Mouse (Mus musculus): ENCODE measurements around the gene Mapk11. TPM values are rescaled to one million over a fixed set of nuclear protein-coding genes. Genes with fewer than 3 reads are reported as not detected.

The Mapk11 gene
- polyA plus RNA-seq, 1 experiment from 2014 or later, result 3.8 TPM

GRCm38 (mm10) chr15:89140659-89141252, 8.7 kb downstream of the Mapk11 start, which contains the start of gene Mapk12:
TSS of gene Mapk12 (minus strand) at chr15:89140703.
- peak; percentile 40; the same call in 1 of the 2 replicates for ATAC-seq (ENCODE audit: extremely low read depth, insufficient number of reproducible peaks, low FRiP score, low TSS enrichment)
- Histone ChIP-seq H3K27me3 (replicated peaks) (peaks cover 74% of the 10 kb centered on the region), H3K36me3 (no peaks in the 10 kb centered on the region), H3K4me3 (peak within 1 kb of the TSS; percentile 64), H3K9ac (peak within 1 kb of the TSS; percentile 79), H3K27ac (replicated peaks) (no peak within 1 kb of the TSS), H3K4me2 (peak within 1 kb of the TSS; percentile 90), H3K9me3 (no peaks in the 10 kb centered on the region), H3K4me1 (peaks cover 36% of the 10 kb centered on the region)
- WGBS, result under 1% methylated on average over 21 of the region's 21 CpGs

DNA sequence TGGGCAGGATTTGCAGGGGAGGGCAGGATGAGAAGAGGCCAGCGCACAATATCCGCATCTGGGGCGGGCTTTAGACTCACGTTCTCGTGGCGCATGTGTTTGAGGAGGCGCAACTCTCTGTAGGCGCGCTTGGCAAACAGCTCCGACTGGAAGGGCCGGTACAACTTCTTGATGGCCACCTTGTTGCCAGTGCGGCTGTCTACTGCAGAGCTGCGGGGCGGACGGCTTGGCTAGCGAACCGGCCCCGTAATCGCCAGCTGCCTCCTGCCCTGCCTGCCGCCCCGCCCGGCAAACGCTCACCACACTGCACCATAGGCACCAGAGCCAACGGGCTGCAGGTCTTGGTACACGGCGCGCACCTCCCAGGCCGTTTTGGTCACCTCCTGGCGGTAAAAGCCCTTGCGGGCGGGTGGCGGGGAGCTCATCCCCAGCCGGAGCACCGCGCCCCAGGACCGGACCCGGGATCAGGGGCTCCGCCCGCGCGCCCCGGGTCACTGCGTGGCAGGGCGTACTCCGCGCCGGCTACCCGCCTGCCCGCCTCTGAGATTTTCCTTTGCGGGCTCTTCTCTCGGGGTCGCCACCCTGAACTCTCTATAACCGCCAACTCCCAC, 9.3 kb downstream of the Mapk11 start:
- no peaks in the 10 kb centered on the region; the same call in 1 of the 2 replicates for H3K36me3 ChIP-seq
- peaks cover 36% of the 10 kb centered on the region for H3K4me1 ChIP-seq
- H3K27ac ChIP-seq (replicated peaks), result no peak overlapping the region
- peak overlapping the region; percentile 79 for H3K9ac ChIP-seq
- 0 out of 2 replicates have a peak, but pooled peaks have one; percentile 18 for ATAC-seq (ENCODE audit: extremely low read depth, insufficient number of reproducible peaks, low FRiP score, low TSS enrichment)
- 0% methylated on average over 53 of the region's 53 CpGs for WGBS
- peaks cover 68% of the 10 kb centered on the region for H3K27me3 ChIP-seq (replicated peaks)
- no peaks in the 10 kb centered on the region for H3K9me3 ChIP-seq
- peak overlapping the region; percentile 64 for H3K4me3 ChIP-seq
- H3K4me2 ChIP-seq, result peak overlapping the region; percentile 90

GRCm38 (mm10) chr15:89138531-89138930, 10.9 kb downstream of the Mapk11 start:
- whole genome bisulfite sequencing, result 92% methylated on average over 6 of the region's 6 CpGs
- Histone ChIP-seq H3K4me2 (no peak overlapping the region), H3K4me3 (no peak overlapping the region), H3K9me3 (no peaks in the 10 kb centered on the region), H3K27ac (replicated peaks) (no peak overlapping the region), H3K9ac (no peak overlapping the region), H3K4me1 (peaks cover 36% of the 10 kb centered on the region), H3K27me3 (replicated peaks) (peaks cover 51% of the 10 kb centered on the region), H3K36me3 (no peaks in the 10 kb centered on the region; the same call in 1 of the 2 replicates)
- ATAC-seq (ENCODE audit: extremely low read depth, insufficient number of reproducible peaks, low FRiP score, low TSS enrichment), result no peak

- Histone ChIP-seq H3K27me3 (replicated peaks) (peaks cover 46% of the 10 kb centered on the region), H3K4me2 (peak overlapping the region; percentile 59; the same call in 1 of the 2 replicates), H3K4me1 (peaks cover 36% of the 10 kb centered on the region), H3K36me3 (peaks cover 1% of the 10 kb centered on the region), H3K27ac (replicated peaks) (no peak overlapping the region), H3K4me3 (no peak overlapping the region), H3K9me3 (no peaks in the 10 kb centered on the region), H3K9ac (no peak overlapping the region)
- 73% methylated on average over 7 of the region's 7 CpGs for WGBS
- ATAC-seq (ENCODE audit: extremely low read depth, insufficient number of reproducible peaks, low FRiP score, low TSS enrichment), result no peak
Measured at GRCm38 (mm10) chr15:89138046-89138405, 11.4 kb downstream of the Mapk11 start.

- peaks cover 36% of the 10 kb centered on the region for H3K4me1 ChIP-seq
- peak overlapping the region; percentile 72 for H3K9ac ChIP-seq
- peak overlapping the region; percentile 59 for H3K4me2 ChIP-seq
- peak overlapping the region; percentile 60 for H3K27ac ChIP-seq (replicated peaks)
- WGBS, result 38% methylated on average over 11 of the region's 11 CpGs
- ATAC-seq (ENCODE audit: extremely low read depth, insufficient number of reproducible peaks, low FRiP score, low TSS enrichment), result no peak
- H3K4me3 ChIP-seq, result peak overlapping the region; percentile 27
- H3K27me3 ChIP-seq (replicated peaks), result peaks cover 41% of the 10 kb centered on the region
- no peaks in the 10 kb centered on the region for H3K9me3 ChIP-seq
- H3K36me3 ChIP-seq, result peaks cover 7% of the 10 kb centered on the region
Measured at GRCm38 (mm10) chr15:89137378-89138045, 11.9 kb downstream of the Mapk11 start.

- peaks cover 32% of the 10 kb centered on the region for H3K27me3 ChIP-seq (replicated peaks)
- no peak overlapping the region for H3K4me3 ChIP-seq
- H3K9me3 ChIP-seq, result no peaks in the 10 kb centered on the region
- peaks cover 14% of the 10 kb centered on the region for H3K36me3 ChIP-seq
- ATAC-seq (ENCODE audit: extremely low read depth, insufficient number of reproducible peaks, low FRiP score, low TSS enrichment), result no peak
- 0 out of 2 replicates have a peak overlapping the region, but pooled peaks have one; percentile 59 for H3K4me2 ChIP-seq
- peaks cover 35% of the 10 kb centered on the region for H3K4me1 ChIP-seq
- no peak overlapping the region for H3K9ac ChIP-seq
- WGBS, result 89% methylated on average over 5 of the region's 5 CpGs
- no peak overlapping the region for H3K27ac ChIP-seq (replicated peaks)
Measured at GRCm38 (mm10) chr15:89136461-89137155, 12.8 kb downstream of the Mapk11 start.

- peaks cover 14% of the 10 kb centered on the region for H3K4me1 ChIP-seq
- no peak for ATAC-seq (ENCODE audit: extremely low read depth, insufficient number of reproducible peaks, low FRiP score, low TSS enrichment)
- H3K27ac ChIP-seq (replicated peaks), result no peak overlapping the region
- H3K9me3 ChIP-seq, result no peaks in the 10 kb centered on the region
- H3K4me2 ChIP-seq, result no peak overlapping the region
- WGBS, result 73% methylated on average over 3 of the region's 3 CpGs
- H3K4me3 ChIP-seq, result no peak overlapping the region
- no peaks in the 10 kb centered on the region for H3K27me3 ChIP-seq (replicated peaks)
- H3K36me3 ChIP-seq, result peaks cover 23% of the 10 kb centered on the region
- H3K9ac ChIP-seq, result no peak overlapping the region
Measured at GRCm38 (mm10) chr15:89131316-89131715, 18.1 kb downstream of the Mapk11 start.

DNA sequence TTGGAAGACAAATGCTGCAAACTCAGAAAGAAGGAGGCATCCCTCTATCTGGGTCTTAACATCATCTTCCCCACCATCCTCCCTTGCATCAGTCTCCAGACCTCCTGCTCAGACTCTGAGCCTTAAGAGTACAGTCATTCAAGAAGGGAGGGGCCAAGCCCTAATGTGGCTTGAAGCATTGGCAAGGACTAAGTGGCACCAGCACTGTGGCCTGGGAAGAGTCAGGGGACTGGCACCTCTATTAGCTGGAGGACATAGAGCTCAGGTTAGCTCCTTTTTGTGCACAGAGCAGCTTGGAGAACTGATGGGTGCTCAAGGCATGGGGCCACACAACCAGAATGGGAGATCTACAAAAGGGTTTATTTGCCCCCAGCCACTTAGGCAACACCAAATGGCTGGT, 19.2 kb downstream of the Mapk11 start:
- Histone ChIP-seq H3K27ac (replicated peaks) (no peak overlapping the region), H3K9me3 (no peaks in the 10 kb centered on the region), H3K36me3 (peaks cover 28% of the 10 kb centered on the region), H3K4me1 (peaks cover 14% of the 10 kb centered on the region), H3K4me2 (no peak overlapping the region), H3K4me3 (no peak overlapping the region), H3K9ac (no peak overlapping the region), H3K27me3 (replicated peaks) (no peaks in the 10 kb centered on the region)
- no peak for ATAC-seq (ENCODE audit: extremely low read depth, insufficient number of reproducible peaks, low FRiP score, low TSS enrichment)

DNA sequence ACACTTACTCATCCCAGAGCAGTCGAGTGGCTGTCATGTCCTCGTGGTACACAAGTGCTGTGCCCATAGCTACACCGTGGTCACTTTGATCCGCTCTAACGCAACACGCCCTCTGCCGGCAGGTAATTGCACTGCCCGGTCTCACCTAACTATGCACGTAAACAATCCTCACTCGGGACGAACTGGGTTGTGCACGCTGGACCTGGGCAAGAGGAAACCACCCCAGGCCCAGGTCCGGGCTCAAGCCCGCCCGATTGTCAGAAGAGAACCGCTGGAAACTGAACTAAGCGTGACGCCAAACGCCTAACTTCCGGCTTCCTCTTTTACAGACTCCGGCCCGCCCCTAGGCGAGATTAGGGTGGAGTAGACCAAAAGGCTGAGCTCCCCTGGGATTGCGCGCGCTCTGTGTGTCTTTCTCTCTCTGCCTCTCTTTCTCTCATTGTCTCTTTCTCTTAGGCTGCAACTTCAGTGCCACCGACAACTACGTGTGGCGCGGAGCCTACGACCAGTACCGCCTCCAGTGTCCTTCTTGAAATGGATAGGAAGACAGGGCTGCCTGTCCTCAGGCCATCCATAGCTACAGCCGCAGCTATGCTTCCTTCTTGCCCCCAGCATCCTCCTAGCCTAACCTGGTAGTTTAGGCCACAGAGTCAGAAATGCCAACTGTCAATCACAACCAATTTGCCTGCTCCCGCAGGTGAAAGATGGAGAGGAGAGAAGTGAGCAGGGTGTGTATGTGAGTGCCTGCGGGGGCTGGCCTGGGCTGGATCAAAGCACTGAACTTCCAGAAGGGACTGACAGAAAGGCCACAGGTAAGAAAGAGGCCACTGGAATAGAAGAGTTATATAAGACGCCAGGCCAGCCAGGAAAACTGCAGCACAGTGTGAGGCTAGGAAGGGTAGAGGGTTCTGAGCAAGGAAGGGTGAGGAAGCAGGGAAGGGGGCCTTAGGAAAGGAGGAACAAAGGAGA, 20.8 kb downstream of the Mapk11 start, which contains the start of gene Hdac10:
Gene Hdac10, minus strand, starts transcription at position 319 of the 969 bp plus-strand sequence.
- 3% methylated on average over 36 of the region's 36 CpGs for WGBS
- Histone ChIP-seq H3K9ac (peak within 1 kb of the TSS; percentile 85), H3K9me3 (no peaks in the 10 kb centered on the region), H3K36me3 (peaks cover 36% of the 10 kb centered on the region), H3K27me3 (replicated peaks) (no peaks in the 10 kb centered on the region), H3K4me1 (peaks cover 20% of the 10 kb centered on the region), H3K4me2 (peak within 1 kb of the TSS; percentile 92), H3K4me3 (peak within 1 kb of the TSS; percentile 78), H3K27ac (replicated peaks) (peak within 1 kb of the TSS; percentile 90)
- ATAC-seq (ENCODE audit: extremely low read depth, insufficient number of reproducible peaks, low FRiP score, low TSS enrichment), result peak; percentile 78

DNA sequence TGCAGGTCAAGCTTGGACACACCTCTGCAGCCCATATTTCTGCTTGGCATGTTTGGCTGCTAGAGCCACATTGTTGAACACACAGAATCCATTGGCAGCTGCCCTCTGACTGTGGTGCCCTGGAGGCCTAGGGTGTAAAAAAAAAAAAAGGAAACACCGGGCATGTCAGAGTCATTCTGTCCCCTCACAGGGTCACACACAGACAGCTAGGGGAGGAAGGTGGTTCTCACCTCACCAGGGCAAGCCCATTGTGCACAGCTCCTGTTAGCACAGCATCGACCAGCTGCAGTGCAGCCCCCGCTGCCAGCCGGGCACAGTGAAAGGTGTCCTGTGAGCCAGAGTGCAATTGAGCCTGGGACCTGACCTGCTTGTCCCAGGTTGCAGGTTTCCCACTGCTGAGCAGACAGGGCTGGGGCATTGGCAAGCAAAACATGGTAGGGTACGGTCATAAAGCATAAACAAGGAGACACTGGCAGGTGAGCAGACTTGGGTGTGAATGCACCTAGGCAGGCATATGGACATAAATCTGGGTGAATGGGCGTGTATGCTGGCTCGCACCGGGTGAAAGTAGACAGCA, 22.0 kb downstream of the Mapk11 start:
- Histone ChIP-seq H3K36me3 (peaks cover 29% of the 10 kb centered on the region), H3K4me2 (peak overlapping the region; percentile 92), H3K9ac (peak overlapping the region; percentile 85), H3K4me1 (peaks cover 25% of the 10 kb centered on the region), H3K27me3 (replicated peaks) (no peaks in the 10 kb centered on the region), H3K4me3 (peak overlapping the region; percentile 78), H3K27ac (replicated peaks) (no peak overlapping the region), H3K9me3 (no peaks in the 10 kb centered on the region)
- no peak for ATAC-seq (ENCODE audit: extremely low read depth, insufficient number of reproducible peaks, low FRiP score, low TSS enrichment)
- WGBS, result 87% methylated on average over 8 of the region's 8 CpGs

All from heart, embryonic 13.5 days (tissue).